Mouse (Mus musculus): ENCODE measurements around the gene Ppp1r14a. TPM values are rescaled to one million over a fixed set of nuclear protein-coding genes. Genes with fewer than 3 reads are reported as not detected.

Gene Ppp1r14a
- total RNA-seq, 1 experiment from 2014 or later = not detected

- peak; percentile 80 for ATAC-seq (replicated peaks; ENCODE audit: low read depth, poor library complexity, severe bottlenecking)
Observed at GRCm38 (mm10) chr7:29296998-29297397, 7.9 kb downstream of the Ppp1r14a start.

GRCm38 (mm10) chr7:29301127-29301566 is 12.0 kb downstream of the Ppp1r14a start:
- peak; percentile 35; the same call in 1 of the 2 replicates for ATAC-seq (replicated peaks; ENCODE audit: low read depth, poor library complexity, severe bottlenecking)

GRCm38 (mm10) chr7:29302641-29303040 is 13.5 kb downstream of the Ppp1r14a start:
- ATAC-seq (replicated peaks; ENCODE audit: low read depth, poor library complexity, severe bottlenecking) = no peak

- peak; percentile 62 for ATAC-seq (replicated peaks; ENCODE audit: low read depth, poor library complexity, severe bottlenecking)
Observed at GRCm38 (mm10) chr7:29303738-29304462, 14.8 kb downstream of the Ppp1r14a start, which contains the start of gene Dpf1. Dpf1 (plus strand) TSS chr7:29303951.

- ATAC-seq (replicated peaks; ENCODE audit: low read depth, poor library complexity, severe bottlenecking) = no peak
Observed at GRCm38 (mm10) chr7:29304463-29305262, 15.6 kb downstream of the Ppp1r14a start.

- ATAC-seq (replicated peaks; ENCODE audit: low read depth, poor library complexity, severe bottlenecking) = no peak
Observed at GRCm38 (mm10) chr7:29305263-29305988, 16.3 kb downstream of the Ppp1r14a start.

- ATAC-seq (replicated peaks; ENCODE audit: low read depth, poor library complexity, severe bottlenecking) = no peak
Observed at GRCm38 (mm10) chr7:29306108-29306507, 17.0 kb downstream of the Ppp1r14a start.

GRCm38 (mm10) chr7:29306619-29307018 is 17.5 kb downstream of the Ppp1r14a start:
- 0 out of 2 replicates have a peak, but pooled peaks have one; percentile 6 for ATAC-seq (replicated peaks; ENCODE audit: low read depth, poor library complexity, severe bottlenecking)

- peak; percentile 72 for ATAC-seq (replicated peaks; ENCODE audit: low read depth, poor library complexity, severe bottlenecking)
Observed at GRCm38 (mm10) chr7:29307350-29308104, 18.4 kb downstream of the Ppp1r14a start.

- ATAC-seq (replicated peaks; ENCODE audit: low read depth, poor library complexity, severe bottlenecking) = peak; percentile 5; the same call in 1 of the 2 replicates
Observed at GRCm38 (mm10) chr7:29309221-29309721, 20.2 kb downstream of the Ppp1r14a start.

GRCm38 (mm10) chr7:29309749-29310148 is 20.6 kb downstream of the Ppp1r14a start:
- ATAC-seq (replicated peaks; ENCODE audit: low read depth, poor library complexity, severe bottlenecking) = no peak

- ATAC-seq (replicated peaks; ENCODE audit: low read depth, poor library complexity, severe bottlenecking) = no peak
Observed at GRCm38 (mm10) chr7:29313051-29313450, 23.9 kb downstream of the Ppp1r14a start.

GRCm38 (mm10) chr7:29313572-29314261 is 24.6 kb downstream of the Ppp1r14a start:
- ATAC-seq (replicated peaks; ENCODE audit: low read depth, poor library complexity, severe bottlenecking) = no peak

- peak; percentile 52 for ATAC-seq (replicated peaks; ENCODE audit: low read depth, poor library complexity, severe bottlenecking)
Observed at GRCm38 (mm10) chr7:29314844-29315628, 25.9 kb downstream of the Ppp1r14a start.

GRCm38 (mm10) chr7:29316137-29316734 is 27.1 kb downstream of the Ppp1r14a start:
- ATAC-seq (replicated peaks; ENCODE audit: low read depth, poor library complexity, severe bottlenecking) = no peak

GRCm38 (mm10) chr7:29316976-29317375 is 27.9 kb downstream of the Ppp1r14a start:
- no peak for ATAC-seq (replicated peaks; ENCODE audit: low read depth, poor library complexity, severe bottlenecking)

- ATAC-seq (replicated peaks; ENCODE audit: low read depth, poor library complexity, severe bottlenecking) = no peak
Observed at GRCm38 (mm10) chr7:29317558-29317957, 28.4 kb downstream of the Ppp1r14a start.

All from common myeloid progenitor, adult 5-6 weeks (primary cell).